In the genomic region with DNA sequence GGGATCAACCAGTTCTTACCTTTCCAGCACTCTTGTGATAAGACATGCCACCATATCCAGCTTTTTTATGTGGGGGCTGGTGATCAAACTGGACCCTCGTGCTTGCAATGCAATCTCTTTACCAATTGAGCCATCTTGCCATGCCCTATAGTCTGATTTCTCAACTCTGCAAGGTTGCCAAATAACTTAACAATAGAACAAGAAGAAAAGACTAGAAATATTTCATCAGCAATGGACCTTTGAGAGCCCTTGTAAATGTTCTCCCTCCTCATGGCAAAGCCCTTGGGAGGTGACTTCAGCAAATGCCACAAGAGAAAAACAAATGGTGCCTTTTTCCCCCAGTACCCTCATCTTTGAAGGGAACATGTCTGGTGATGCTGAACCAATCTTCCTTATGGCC, we compare ENCODE assay signal across 23 mouse cellular contexts.
A peak's percentile ranks its signal among the peaks of the same experiment; 100 is the strongest.
DNase-seq lines count a peak whose midpoint lies in the region; ATAC-seq and TF ChIP-seq lines count a peak whose summit lies in the region.
"Had no signal": no experiment of that assay in that cellular context is flagged by ENCODE, and none has a peak within 500 bp of the region (broad histone marks: within the 10 kb centered on the region; RNA-seq: fewer than 3 reads in every experiment).

No protein-coding gene starts in this region.

- H3K36me3 ChIP-seq in liver, adult 2 months (ENCODE audit: control insufficient read depth, insufficient read depth, low read length), result no peaks in the 10 kb centered on the region
- no peaks in the 10 kb centered on the region for H3K36me3 ChIP-seq in midbrain, embryonic 16.5 days (ENCODE audit: control insufficient read depth, insufficient read depth, low read length)
- H3K36me3 ChIP-seq: embryonic facial prominence, embryonic 13.5 days; embryonic facial prominence, embryonic 15.5 days; forebrain, embryonic 15.5 days had no signal

- H3K27me3 ChIP-seq in liver, adult 2 months (ENCODE audit: control insufficient read depth, insufficient read depth, low read length), result no peaks in the 10 kb centered on the region
- no peaks in the 10 kb centered on the region for H3K27me3 ChIP-seq in midbrain, embryonic 16.5 days (ENCODE audit: control insufficient read depth, insufficient read depth, low read depth, low read length)
- H3K27me3 ChIP-seq: embryonic facial prominence, embryonic 13.5 days; embryonic facial prominence, embryonic 15.5 days; forebrain, embryonic 13.5 days; forebrain, embryonic 15.5 days had no signal

- no peak for TF ChIP-seq POLR2A in liver, adult 2 months (IDR thresholded peaks at IDR 0.05; ENCODE audit: extremely low read depth, insufficient read depth, low read length)

- DNase-seq in liver, adult 2 months (ENCODE audit: extremely low read depth, low read depth, low spot score), result peak; percentile 7
- no peak for DNase-seq in liver
- DNase-seq in lung, postnatal 36 days, result peak; percentile 2
- DNase-seq in lung, postnatal 14 days, result no peak
- DNase-seq in gonadal fat pad, adult 2 months (ENCODE audit: low read depth), result peak; percentile 31
- no peak for DNase-seq in spleen, postnatal 10 days (ENCODE audit: low spot score in 2 of 2)
- DNase-seq: adrenal gland, adult 8-10 months; adrenal gland, postnatal 25 days; cerebellum, adult 11 months; cerebellum, adult 18-20 months; cerebellum, adult 8-10 months; cerebellum, adult 9-11 months; cerebellum, postnatal 14 days; cerebellum, postnatal 36 days; embryo, embryonic 11 days; forebrain, postnatal 0 days had no signal

- peaks cover 3% of the 10 kb centered on the region; the same call in 1 of the 2 replicates for H3K4me1 ChIP-seq in liver, adult 2 months (ENCODE audit: control insufficient read depth, insufficient read depth, low read length)
- H3K4me1 ChIP-seq in brown adipose tissue, adult 24 weeks (ENCODE audit: control insufficient read depth, insufficient read depth, insufficient read length, low read length), result no peaks in the 10 kb centered on the region
- H3K4me1 ChIP-seq in midbrain, embryonic 16.5 days (ENCODE audit: control insufficient read depth, insufficient read depth, low read length), result no peaks in the 10 kb centered on the region
- H3K4me1 ChIP-seq: embryonic facial prominence, embryonic 13.5 days; embryonic facial prominence, embryonic 15.5 days had no signal

- no peaks in the 10 kb centered on the region for H3K79me2 ChIP-seq in liver, adult 2 months (ENCODE audit: control insufficient read depth, insufficient read depth, low read length)

- no peak overlapping the region for H3K9ac ChIP-seq in liver, adult 2 months (ENCODE audit: low read depth, low read length)
- H3K9ac ChIP-seq in midbrain, embryonic 16.5 days (ENCODE audit: low read depth, low read length), result no peak overlapping the region
- H3K9ac ChIP-seq: embryonic facial prominence, embryonic 13.5 days; embryonic facial prominence, embryonic 15.5 days; forebrain, embryonic 13.5 days; forebrain, embryonic 15.5 days; forebrain, postnatal 0 days had no signal

- WGBS in liver, adult 2 months, result 59% methylated on average over 1 of the region's 1 CpGs
- 74% methylated on average over 1 of the region's 1 CpGs for WGBS in midbrain, embryonic 16.5 days

- no peak for TF ChIP-seq CTCF in liver, adult 2 months (IDR thresholded peaks at IDR 0.05; ENCODE audit: low read depth, low read length)

- no peak for ATAC-seq in midbrain, embryonic 16.5 days
- ATAC-seq: forebrain, embryonic 13.5 days; forebrain, embryonic 15.5 days; forebrain, postnatal 0 days had no signal

- H3K9me3 ChIP-seq in midbrain, embryonic 16.5 days (replicated peaks; ENCODE audit: control insufficient read depth, low read length, poor library complexity, severe bottlenecking), result no peaks in the 10 kb centered on the region
- H3K9me3 ChIP-seq: embryonic facial prominence, embryonic 13.5 days; embryonic facial prominence, embryonic 15.5 days; forebrain, embryonic 13.5 days; forebrain, embryonic 15.5 days had no signal

- H3K4me2 ChIP-seq in midbrain, embryonic 16.5 days (ENCODE audit: low read length), result no peak overlapping the region
- H3K4me2 ChIP-seq: embryonic facial prominence, embryonic 13.5 days; embryonic facial prominence, embryonic 15.5 days; forebrain, embryonic 13.5 days; forebrain, embryonic 15.5 days had no signal

- H3K4me3 ChIP-seq in liver, adult 2 months (ENCODE audit: insufficient read depth, low read depth, low read length), result no peak overlapping the region
- no peak overlapping the region for H3K4me3 ChIP-seq in brown adipose tissue, adult 24 weeks (ENCODE audit: insufficient read depth, low read depth, low read length)
- no peak overlapping the region for H3K4me3 ChIP-seq in midbrain, embryonic 16.5 days (ENCODE audit: low read depth, low read length)
- H3K4me3 ChIP-seq: embryonic facial prominence, embryonic 13.5 days; embryonic facial prominence, embryonic 15.5 days; erythroblast, embryonic 14.5 days; forebrain, embryonic 13.5 days; forebrain, embryonic 15.5 days had no signal

- H3K27ac ChIP-seq in liver, adult 2 months (replicated peaks; ENCODE audit: insufficient read depth, low read depth, low read length), result no peak overlapping the region
- H3K27ac ChIP-seq in brown adipose tissue, adult 24 weeks (replicated peaks; ENCODE audit: low read depth, low read length), result peak overlapping the region; percentile 76
- H3K27ac ChIP-seq in midbrain, embryonic 16.5 days (ENCODE audit: low read length), result no peak overlapping the region
- H3K27ac ChIP-seq: embryonic facial prominence, embryonic 13.5 days; embryonic facial prominence, embryonic 15.5 days; forebrain, embryonic 13.5 days; forebrain, embryonic 15.5 days had no signal

Comparison
In these comparisons a context has a peak if more than half of its experiments do, and no peak if none do; other contexts are left out.
1. DNase-seq: peak in liver, adult 2 months (single experiment), lung, postnatal 36 days (single experiment) and gonadal fat pad, adult 2 months (single experiment); none in liver (single experiment), lung, postnatal 14 days (single experiment) and spleen, postnatal 10 days (0 of 2).